Mouse (Mus musculus): ENCODE measurements around the gene Amz1. TPM values are rescaled to one million over a fixed set of nuclear protein-coding genes. Genes with fewer than 3 reads are reported as not detected.

Gene Amz1
- 1.2 TPM for polyA plus RNA-seq (2012; fragmentation: generic; extraction: Trizol)

GRCm38 (mm10) chr5:140723822-140724221, at the start of gene Amz1:
Gene Amz1, plus strand, starts transcription at chr5:140724127.
- Histone ChIP-seq H3K79me2 (ENCODE audit: control insufficient read depth, insufficient read depth) (no peaks in the 10 kb centered on the region), H3ac (ENCODE audit: control insufficient read depth, insufficient read length) (no peak within 1 kb of the TSS), H3K4me3 (no peak within 1 kb of the TSS), H3K27me3 (ENCODE audit: control insufficient read depth, insufficient read depth, insufficient read length) (peaks cover 21% of the 10 kb centered on the region), H3K36me3 (ENCODE audit: control insufficient read depth, insufficient read depth) (no peaks in the 10 kb centered on the region), H3K4me2 (ENCODE audit: low read depth) (no peak within 1 kb of the TSS)
- TF ChIP-seq MYOG (IDR thresholded peaks at IDR 0.05; ENCODE audit: control insufficient read depth in 1 of 3, insufficient read depth in 1 of 3, insufficient read length in 2 of 3, low read depth in 2 of 3): no peak

- Histone ChIP-seq H3ac (ENCODE audit: control insufficient read depth, insufficient read length) (no peak overlapping the region), H3K4me3 (no peak overlapping the region), H3K79me2 (ENCODE audit: control insufficient read depth, insufficient read depth) (no peaks in the 10 kb centered on the region), H3K4me2 (ENCODE audit: low read depth) (no peak overlapping the region), H3K27me3 (ENCODE audit: control insufficient read depth, insufficient read depth, insufficient read length) (no peaks in the 10 kb centered on the region), H3K36me3 (ENCODE audit: control insufficient read depth, insufficient read depth) (no peaks in the 10 kb centered on the region)
- TF ChIP-seq E2F4 (IDR thresholded peaks at IDR 0.05; ENCODE audit: insufficient read depth) (no peak), TCF12 (IDR thresholded peaks at IDR 0.05; ENCODE audit: insufficient read depth, poor library complexity, severe bottlenecking) (no peak), USF1 (IDR thresholded peaks at IDR 0.05; ENCODE audit: low read depth) (no peak), MYOD1 (IDR thresholded peaks at IDR 0.05; ENCODE audit: control insufficient read depth in 1 of 3, insufficient read length in 2 of 3, low read depth in 2 of 3) (no peak), CEBPB (IDR thresholded peaks at IDR 0.05; ENCODE audit: insufficient read depth, poor library complexity, severe bottlenecking) (no peak), POLR2AphosphoS2 (IDR thresholded peaks at IDR 0.05; ENCODE audit: insufficient read length, low read depth) (no peak), TCF3 (IDR thresholded peaks at IDR 0.05; ENCODE audit: insufficient read length, low read depth) (no peak), MYOG (IDR thresholded peaks at IDR 0.05; ENCODE audit: control insufficient read depth in 1 of 3, insufficient read depth in 1 of 3, insufficient read length in 2 of 3, low read depth in 2 of 3) (no peak), MAX (IDR thresholded peaks at IDR 0.05; ENCODE audit: low read depth) (no peak), SRF (IDR thresholded peaks at IDR 0.05; ENCODE audit: control insufficient read depth, insufficient read length, low read depth) (no peak), REST (IDR thresholded peaks at IDR 0.05; ENCODE audit: insufficient read depth, insufficient read length) (no peak), POLR2A (IDR thresholded peaks at IDR 0.05; ENCODE audit: insufficient read length, low read depth) (no peak)
These were observed 48.8 kb upstream of the Amz1 start for GRCm38 (mm10) chr5:140675079-140675478.

- H3K27me3 ChIP-seq (ENCODE audit: control insufficient read depth, insufficient read depth, insufficient read length): no peaks in the 10 kb centered on the region
- H3K79me2 ChIP-seq (ENCODE audit: control insufficient read depth, insufficient read depth): no peaks in the 10 kb centered on the region
- no peak overlapping the region for H3ac ChIP-seq (ENCODE audit: control insufficient read depth, insufficient read length)
- no peaks in the 10 kb centered on the region for H3K36me3 ChIP-seq (ENCODE audit: control insufficient read depth, insufficient read depth)
- TF ChIP-seq CEBPB (IDR thresholded peaks at IDR 0.05; ENCODE audit: insufficient read depth, poor library complexity, severe bottlenecking) (no peak), SRF (IDR thresholded peaks at IDR 0.05; ENCODE audit: control insufficient read depth, insufficient read length, low read depth) (no peak), POLR2A (IDR thresholded peaks at IDR 0.05; ENCODE audit: insufficient read length, low read depth) (no peak), POLR2AphosphoS2 (IDR thresholded peaks at IDR 0.05; ENCODE audit: insufficient read length, low read depth) (no peak), MAX (IDR thresholded peaks at IDR 0.05; ENCODE audit: low read depth) (no peak), E2F4 (IDR thresholded peaks at IDR 0.05; ENCODE audit: insufficient read depth) (no peak), TCF3 (IDR thresholded peaks at IDR 0.05; ENCODE audit: insufficient read length, low read depth) (no peak), MYOD1 (IDR thresholded peaks at IDR 0.05; ENCODE audit: control insufficient read depth in 1 of 3, insufficient read length in 2 of 3, low read depth in 2 of 3) (no peak)
- H3K4me3 ChIP-seq: no peak overlapping the region
- H3K4me2 ChIP-seq (ENCODE audit: low read depth): no peak overlapping the region
These were observed 48.3 kb upstream of the Amz1 start for GRCm38 (mm10) chr5:140675640-140676039.

- H3K27me3 ChIP-seq (ENCODE audit: control insufficient read depth, insufficient read depth, insufficient read length): no peaks in the 10 kb centered on the region
- no peaks in the 10 kb centered on the region for H3K36me3 ChIP-seq (ENCODE audit: control insufficient read depth, insufficient read depth)
- no peak overlapping the region for H3K4me2 ChIP-seq (ENCODE audit: low read depth)
- H3ac ChIP-seq (ENCODE audit: control insufficient read depth, insufficient read length): no peak overlapping the region
- H3K4me3 ChIP-seq: no peak overlapping the region
- H3K79me2 ChIP-seq (ENCODE audit: control insufficient read depth, insufficient read depth): no peaks in the 10 kb centered on the region
- TF ChIP-seq E2F4 (IDR thresholded peaks at IDR 0.05; ENCODE audit: insufficient read depth) (no peak), REST (IDR thresholded peaks at IDR 0.05; ENCODE audit: insufficient read depth, insufficient read length) (no peak), TCF12 (IDR thresholded peaks at IDR 0.05; ENCODE audit: insufficient read depth, poor library complexity, severe bottlenecking) (no peak), MYOD1 (IDR thresholded peaks at IDR 0.05; ENCODE audit: control insufficient read depth in 1 of 3, insufficient read length in 2 of 3, low read depth in 2 of 3) (no peak), MYOG (IDR thresholded peaks at IDR 0.05; ENCODE audit: control insufficient read depth in 1 of 3, insufficient read depth in 1 of 3, insufficient read length in 2 of 3, low read depth in 2 of 3) (no peak), USF1 (IDR thresholded peaks at IDR 0.05; ENCODE audit: low read depth) (no peak), TCF3 (IDR thresholded peaks at IDR 0.05; ENCODE audit: insufficient read length, low read depth) (no peak), SRF (IDR thresholded peaks at IDR 0.05; ENCODE audit: control insufficient read depth, insufficient read length, low read depth) (no peak), POLR2A (IDR thresholded peaks at IDR 0.05; ENCODE audit: insufficient read length, low read depth) (no peak)
These were observed 46.8 kb upstream of the Amz1 start for GRCm38 (mm10) chr5:140677137-140677536.

- H3K36me3 ChIP-seq (ENCODE audit: control insufficient read depth, insufficient read depth): no peaks in the 10 kb centered on the region
- no peak overlapping the region for H3ac ChIP-seq (ENCODE audit: control insufficient read depth, insufficient read length)
- no peaks in the 10 kb centered on the region for H3K79me2 ChIP-seq (ENCODE audit: control insufficient read depth, insufficient read depth)
- no peak overlapping the region for H3K4me3 ChIP-seq
- TF ChIP-seq POLR2A (IDR thresholded peaks at IDR 0.05; ENCODE audit: insufficient read length, low read depth) (no peak), MYOD1 (IDR thresholded peaks at IDR 0.05; ENCODE audit: control insufficient read depth in 1 of 3, insufficient read length in 2 of 3, low read depth in 2 of 3) (no peak), USF1 (IDR thresholded peaks at IDR 0.05; ENCODE audit: low read depth) (no peak), E2F4 (IDR thresholded peaks at IDR 0.05; ENCODE audit: insufficient read depth) (no peak), CEBPB (IDR thresholded peaks at IDR 0.05; ENCODE audit: insufficient read depth, poor library complexity, severe bottlenecking) (no peak), TCF12 (IDR thresholded peaks at IDR 0.05; ENCODE audit: insufficient read depth, poor library complexity, severe bottlenecking) (no peak), MAX (IDR thresholded peaks at IDR 0.05; ENCODE audit: low read depth) (no peak)
- no peak overlapping the region for H3K4me2 ChIP-seq (ENCODE audit: low read depth)
- H3K27me3 ChIP-seq (ENCODE audit: control insufficient read depth, insufficient read depth, insufficient read length): no peaks in the 10 kb centered on the region
These were observed 43.9 kb upstream of the Amz1 start for GRCm38 (mm10) chr5:140680051-140680450.

Measured in myocyte (in vitro differentiated cells).